Mouse (Mus musculus) CH12F3 (cell line): Measurements from ENCODE around the gene Pfn1.

Experiments used
- in situ Hi-C: fragments of 300-500 bp; cut with MboI; formaldehyde crosslinking; loops from 2 replicates; pipeline ENCODE4 v1.14.3; 2020; ENCODE audit warnings: low sequenced_read_pairs

Pfn1 gene

GRCm38 (mm10) chr11:70638714-70639278, 15.6 kb downstream of the Pfn1 start, which contains the start of gene Gp1ba:
TSS of gene Gp1ba (plus strand) at chr11:70639122.
- in situ Hi-C loops = no loop called here

GRCm38 (mm10) chr11:70638293-70638692, 16.2 kb downstream of the Pfn1 start:
- in situ Hi-C loops = no loop called here

- in situ Hi-C loops = no loop called here
Measured at GRCm38 (mm10) chr11:70637764-70638163, 16.7 kb downstream of the Pfn1 start.

GRCm38 (mm10) chr11:70635601-70636000, 18.8 kb downstream of the Pfn1 start:
- in situ Hi-C loops = no loop called here

GRCm38 (mm10) chr11:70630129-70630528, 24.3 kb downstream of the Pfn1 start:
- in situ Hi-C loops = no loop called here

- in situ Hi-C loops = no loop called here
Measured at GRCm38 (mm10) chr11:70629557-70629956, 24.9 kb downstream of the Pfn1 start.

GRCm38 (mm10) chr11:70628431-70628830, 26.0 kb downstream of the Pfn1 start:
- in situ Hi-C loops = no loop called here

GRCm38 (mm10) chr11:70626877-70627276, 27.6 kb downstream of the Pfn1 start:
- in situ Hi-C loops = no loop called here

GRCm38 (mm10) chr11:70625473-70625872, 29.0 kb downstream of the Pfn1 start:
- in situ Hi-C loops = no loop called here

GRCm38 (mm10) chr11:70623053-70623742, 31.2 kb downstream of the Pfn1 start:
- in situ Hi-C loops = no loop called here

- in situ Hi-C loops = no loop called here
Measured at GRCm38 (mm10) chr11:70621972-70622814, 32.3 kb downstream of the Pfn1 start.

GRCm38 (mm10) chr11:70619101-70619500, 35.3 kb downstream of the Pfn1 start, which contains the start of gene Chrne:
TSS of gene Chrne (minus strand) at chr11:70619216.
- in situ Hi-C loops = no loop called here

GRCm38 (mm10) chr11:70615516-70616093, 38.8 kb downstream of the Pfn1 start, which contains the start of gene 4930544D05Rik:
TSS of gene 4930544D05Rik (plus strand) at chr11:70615848.
- in situ Hi-C loops = no loop called here

GRCm38 (mm10) chr11:70615074-70615473, 39.4 kb downstream of the Pfn1 start:
- in situ Hi-C loops = no loop called here

- in situ Hi-C loops = no loop called here
Measured at GRCm38 (mm10) chr11:70612505-70612904, 41.9 kb downstream of the Pfn1 start.

GRCm38 (mm10) chr11:70610752-70611151, 43.7 kb downstream of the Pfn1 start:
- in situ Hi-C loops = no loop called here

- in situ Hi-C loops = loop anchor here (5.0 to 10.0 kb wide), 2 partner anchors 91 to 194 kb away; partner anchors contain the start of genes Gltpd2 and Pelp1
Measured at GRCm38 (mm10) chr11:70608381-70609066, 45.9 kb downstream of the Pfn1 start.

GRCm38 (mm10) chr11:70607611-70608010, 46.8 kb downstream of the Pfn1 start:
- in situ Hi-C loops = loop anchor here (5.0 to 10.0 kb wide), 2 partner anchors 90 to 193 kb away; partner anchors contain the start of genes Gltpd2 and Pelp1

- in situ Hi-C loops = loop anchor here (5.0 to 10.0 kb wide), 2 partner anchors 89 to 192 kb away; partner anchors contain the start of genes Gltpd2 and Pelp1
Measured at GRCm38 (mm10) chr11:70606717-70607116, 47.7 kb downstream of the Pfn1 start.

- in situ Hi-C loops = loop anchor here (5.0 to 10.0 kb wide), 2 partner anchors 88 to 190 kb away; partner anchors contain the start of genes Gltpd2 and Pelp1
Measured at GRCm38 (mm10) chr11:70605024-70605566, 49.3 kb downstream of the Pfn1 start.
